Mouse (Mus musculus) liver, adult 2 months (tissue): ENCODE measurements around the gene Kalrn.

Source experiments
- CTCF ChIP-seq: fragments of 200-500 bp; IDR thresholded peaks from 2 replicates; pipeline ENCODE4 v1.5.1; 2011; ENCODE audit warnings: low read depth, low read length, control low read depth
- POLR2A ChIP-seq: fragments of 200-500 bp; IDR thresholded peaks from 2 replicates; pipeline ENCODE4 v1.6.1; 2011; ENCODE audit warnings: low read length, control low read depth; ENCODE audit not compliant: insufficient read depth; ENCODE audit errors: extremely low read depth

DNA sequence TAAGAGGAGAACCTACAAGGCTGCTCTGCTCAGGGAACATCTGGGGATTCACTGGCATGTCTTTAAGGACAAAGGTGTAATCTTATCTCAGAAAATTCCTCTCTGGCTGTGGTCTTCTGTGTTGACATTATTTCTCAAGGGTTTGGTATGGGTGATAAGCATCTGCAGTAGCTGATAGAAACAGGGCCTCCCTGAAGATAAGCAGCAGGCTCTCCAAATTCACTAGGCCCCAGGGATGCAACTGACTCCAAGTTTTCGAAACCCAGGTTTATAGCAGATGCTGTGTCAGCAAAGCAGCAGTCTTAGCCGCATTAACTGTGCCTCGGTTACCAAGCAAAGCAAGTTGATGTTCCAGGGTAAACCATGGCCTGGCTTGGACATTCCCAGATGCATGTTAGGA lies 514.7 kb downstream of the Kalrn start:
- TF ChIP-seq CTCF (no peak), POLR2A (no peak)
